Mouse (Mus musculus) myocyte (in vitro differentiated cells): ENCODE measurements at regions not wholly inside any gene's neighbourhood (a gene's known extent, or its start where the extent isn't known, plus 50 kb on each side); places are given as distances from the start of the nearest gene placed in this dataset.

Source experiments
- H3K27me3 ChIP-seq: one replicate; pipeline ENCODE4 v1.6.1; 2011; ENCODE audit not compliant: control insufficient read depth, insufficient read depth, insufficient read length
- H3K36me3 ChIP-seq: one replicate; pipeline ENCODE4 v1.6.1; 2011; ENCODE audit not compliant: control insufficient read depth, insufficient read depth
- H3K4me2 ChIP-seq: one replicate; pipeline ENCODE4 v1.6.1; 2011; ENCODE audit warnings: low read depth, control low read depth
- H3K4me3 ChIP-seq: one replicate; pipeline ENCODE4 v1.5.1; 2011; ENCODE audit warnings: mild to moderate bottlenecking, control low read depth, moderate library complexity
- H3K79me2 ChIP-seq: one replicate; pipeline ENCODE4 v1.6.1; 2011; ENCODE audit not compliant: control insufficient read depth, insufficient read depth
- H3ac ChIP-seq: one replicate; pipeline ENCODE4 v1.6.1; 2011; ENCODE audit not compliant: control insufficient read depth, insufficient read length
- CEBPB ChIP-seq: IDR thresholded peaks from 2 replicates; pipeline ENCODE4 v1.6.1; 2011; ENCODE audit warnings: mild to moderate bottlenecking, moderate library complexity; ENCODE audit not compliant: poor library complexity, insufficient read depth, severe bottlenecking
- E2F4 ChIP-seq: IDR thresholded peaks from one replicate; pipeline ENCODE4 v1.6.1; 2011; ENCODE audit warnings: mild to moderate bottlenecking, control low read depth, moderate library complexity; ENCODE audit not compliant: insufficient read depth
- MAX ChIP-seq: IDR thresholded peaks from one replicate; pipeline ENCODE4 v1.6.1; 2011; ENCODE audit warnings: low read depth, mild to moderate bottlenecking, control low read depth
- MYOD1 ChIP-seq, 3 experiments: IDR thresholded peaks; one replicate each; pipeline ENCODE4 v1.6.1; 2011; ENCODE audit warnings: control low read depth in 2 of 3, low read depth in 2 of 3, mild to moderate bottlenecking in 2 of 3, moderate library complexity in 1 of 3; ENCODE audit not compliant: insufficient read length in 2 of 3, control insufficient read depth in 1 of 3
- MYOG ChIP-seq, 3 experiments: IDR thresholded peaks; one replicate each; pipeline ENCODE4 v1.6.1; 2011; ENCODE audit warnings: control low read depth in 2 of 3, low read depth in 2 of 3, mild to moderate bottlenecking in 2 of 3; ENCODE audit not compliant: insufficient read length in 2 of 3, control insufficient read depth in 1 of 3, insufficient read depth in 1 of 3
- POLR2A ChIP-seq: IDR thresholded peaks from one replicate; pipeline ENCODE4 v1.6.1; 2011; ENCODE audit warnings: low read depth, mild to moderate bottlenecking, control low read depth, moderate library complexity; ENCODE audit not compliant: insufficient read length
- POLR2AphosphoS2 ChIP-seq: IDR thresholded peaks from one replicate; pipeline ENCODE4 v1.6.1; 2011; ENCODE audit warnings: low read depth, control low read depth; ENCODE audit not compliant: insufficient read length
- REST ChIP-seq: IDR thresholded peaks from one replicate; pipeline ENCODE4 v1.6.1; 2011; ENCODE audit warnings: mild to moderate bottlenecking, control low read depth, moderate library complexity; ENCODE audit not compliant: insufficient read depth, insufficient read length
- SRF ChIP-seq: IDR thresholded peaks from one replicate; pipeline ENCODE4 v1.6.1; 2011; ENCODE audit warnings: low read depth; ENCODE audit not compliant: control insufficient read depth, insufficient read length
- TCF12 ChIP-seq: IDR thresholded peaks from one replicate; pipeline ENCODE4 v1.6.1; 2011; ENCODE audit warnings: mild to moderate bottlenecking, control low read depth; ENCODE audit not compliant: poor library complexity, insufficient read depth, severe bottlenecking
- TCF3 ChIP-seq: IDR thresholded peaks from one replicate; pipeline ENCODE4 v1.6.1; 2011; ENCODE audit warnings: low read depth, control low read depth; ENCODE audit not compliant: insufficient read length
- USF1 ChIP-seq: IDR thresholded peaks from one replicate; pipeline ENCODE4 v1.6.1; 2011; ENCODE audit warnings: low read depth, mild to moderate bottlenecking, control low read depth, moderate library complexity

GRCm38 (mm10) chr3:34512503-34513145 is 137.6 kb upstream of the Sox2 start:
- Histone ChIP-seq H3K4me3 (no peak overlapping the region), H3K4me2 (peak overlapping the region; percentile 73), H3K36me3 (no peaks in the 10 kb centered on the region), H3ac (no peak overlapping the region), H3K79me2 (no peaks in the 10 kb centered on the region), H3K27me3 (no peaks in the 10 kb centered on the region)
- TF ChIP-seq SRF (no peak), TCF3 (no peak), POLR2AphosphoS2 (no peak)

- TF ChIP-seq SRF, result no peak
- no peak for TF ChIP-seq CEBPB
- TF ChIP-seq POLR2A, result no peak
- TF ChIP-seq POLR2AphosphoS2, result no peak
- TF ChIP-seq USF1, result no peak
- no peak for TF ChIP-seq TCF12
- no peak for TF ChIP-seq E2F4
- no peak for TF ChIP-seq REST
- no peak for TF ChIP-seq MAX
- no peak for TF ChIP-seq TCF3
- TF ChIP-seq MYOG (IDR thresholded peaks at IDR 0.05; ENCODE audit: control insufficient read depth in 1 of 3, insufficient read depth in 1 of 3, insufficient read length in 2 of 3, low read depth in 2 of 3), result no peak
- TF ChIP-seq MYOD1 (IDR thresholded peaks at IDR 0.05; ENCODE audit: control insufficient read depth in 1 of 3, insufficient read length in 2 of 3, low read depth in 2 of 3), result no peak
- Histone ChIP-seq H3K27me3 (no peaks in the 10 kb centered on the region), H3K4me2 (no peak overlapping the region), H3K79me2 (no peaks in the 10 kb centered on the region), H3ac (no peak overlapping the region), H3K4me3 (no peak overlapping the region), H3K36me3 (no peaks in the 10 kb centered on the region)
These were observed 139.5 kb upstream of the Sox2 start for GRCm38 (mm10) chr3:34510723-34511122.

GRCm38 (mm10) chr3:34509160-34509559 is 141.0 kb upstream of the Sox2 start:
- Histone ChIP-seq H3ac (no peak overlapping the region), H3K4me2 (no peak overlapping the region), H3K27me3 (no peaks in the 10 kb centered on the region), H3K36me3 (no peaks in the 10 kb centered on the region), H3K79me2 (no peaks in the 10 kb centered on the region), H3K4me3 (no peak overlapping the region)
- TF ChIP-seq USF1 (no peak), TCF3 (no peak), TCF12 (no peak), REST (no peak), MYOG (IDR thresholded peaks at IDR 0.05; ENCODE audit: control insufficient read depth in 1 of 3, insufficient read depth in 1 of 3, insufficient read length in 2 of 3, low read depth in 2 of 3) (no peak), SRF (no peak), POLR2AphosphoS2 (no peak), POLR2A (no peak), MYOD1 (IDR thresholded peaks at IDR 0.05; ENCODE audit: control insufficient read depth in 1 of 3, insufficient read length in 2 of 3, low read depth in 2 of 3) (no peak), MAX (no peak), CEBPB (no peak), E2F4 (no peak)

- no peak overlapping the region for H3ac ChIP-seq
- TF ChIP-seq SRF, result no peak
- TF ChIP-seq POLR2AphosphoS2, result no peak
- TF ChIP-seq USF1, result no peak
- TF ChIP-seq MYOD1 (IDR thresholded peaks at IDR 0.05; ENCODE audit: control insufficient read depth in 1 of 3, insufficient read length in 2 of 3, low read depth in 2 of 3), result no peak
- TF ChIP-seq MYOG (IDR thresholded peaks at IDR 0.05; ENCODE audit: control insufficient read depth in 1 of 3, insufficient read depth in 1 of 3, insufficient read length in 2 of 3, low read depth in 2 of 3), result no peak
- TF ChIP-seq POLR2A, result no peak
- no peak for TF ChIP-seq REST
- no peak for TF ChIP-seq TCF12
- no peak for TF ChIP-seq CEBPB
- no peak for TF ChIP-seq E2F4
- no peak for TF ChIP-seq MAX
- no peak for TF ChIP-seq TCF3
- no peak overlapping the region for H3K4me2 ChIP-seq
- no peaks in the 10 kb centered on the region for H3K36me3 ChIP-seq
- H3K79me2 ChIP-seq, result no peaks in the 10 kb centered on the region
- H3K4me3 ChIP-seq, result no peak overlapping the region
- no peaks in the 10 kb centered on the region for H3K27me3 ChIP-seq
These were observed 145.7 kb upstream of the Sox2 start for GRCm38 (mm10) chr3:34504573-34504894.

- Histone ChIP-seq H3K4me3 (no peak overlapping the region), H3K27me3 (no peaks in the 10 kb centered on the region), H3K4me2 (no peak overlapping the region), H3ac (no peak overlapping the region), H3K36me3 (no peaks in the 10 kb centered on the region), H3K79me2 (no peaks in the 10 kb centered on the region)
- TF ChIP-seq MAX (no peak), CEBPB (no peak), TCF12 (no peak), REST (no peak), TCF3 (no peak)
These were observed 146.2 kb upstream of the Sox2 start for GRCm38 (mm10) chr3:34503874-34504572.
